In the genomic region with DNA sequence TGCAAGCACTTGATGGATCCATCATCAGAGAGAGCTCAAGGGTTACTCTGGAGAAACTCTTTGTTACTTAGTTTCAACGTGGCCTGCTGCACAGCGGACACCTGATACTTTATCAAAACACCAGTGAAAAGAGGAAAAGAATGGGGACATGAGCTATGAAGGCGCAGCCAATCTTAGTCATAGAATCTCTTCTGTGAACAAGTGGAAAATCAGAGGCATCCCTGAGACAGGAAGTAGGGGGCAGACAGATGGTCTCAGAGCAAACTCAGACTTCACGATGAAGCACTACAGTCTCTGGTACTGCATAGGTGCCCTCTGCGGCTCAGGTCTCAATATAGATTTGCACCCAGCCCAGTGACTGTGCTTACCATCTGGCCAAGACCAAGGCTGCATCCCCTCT, we compare ENCODE assay signal across 21 mouse cellular contexts. TPM values are rescaled to one million over a fixed set of nuclear protein-coding genes. Genes with fewer than 3 reads are reported as not detected.
DNase-seq lines count a peak whose midpoint lies in the region; ATAC-seq lines count a peak whose summit lies in the region.
"Had no signal": no experiment of that assay in that cellular context is flagged by ENCODE, and none has a peak within 500 bp of the region (broad histone marks: within the 10 kb centered on the region; RNA-seq: fewer than 3 reads in every experiment).

No protein-coding gene starts in this region.

- no peak overlapping the region for H3K9ac ChIP-seq in embryonic facial prominence, embryonic 11.5 days (replicated peaks; ENCODE audit: low read length)
- H3K9ac ChIP-seq: embryonic facial prominence, embryonic 13.5 days; hindbrain, embryonic 12.5 days; liver, embryonic 14.5 days; lung, embryonic 14.5 days; midbrain, embryonic 12.5 days; neural tube, embryonic 13.5 days had no signal

- H3K36me3 ChIP-seq in embryonic facial prominence, embryonic 11.5 days (replicated peaks; ENCODE audit: control insufficient read depth, insufficient read depth, low read depth, low read length), result no peaks in the 10 kb centered on the region
- no peaks in the 10 kb centered on the region for H3K36me3 ChIP-seq in embryonic facial prominence, embryonic 10.5 days (replicated peaks)
- H3K36me3 ChIP-seq: embryonic facial prominence, embryonic 13.5 days; forebrain, embryonic 10.5 days; hindbrain, embryonic 12.5 days; midbrain, embryonic 12.5 days; neural tube, embryonic 13.5 days had no signal

- no peak overlapping the region for H3K4me3 ChIP-seq in embryonic facial prominence, embryonic 11.5 days (ENCODE audit: low read depth, low read length)
- H3K4me3 ChIP-seq in embryonic facial prominence, embryonic 10.5 days, result no peak overlapping the region
- H3K4me3 ChIP-seq: embryonic facial prominence, embryonic 13.5 days; forebrain, embryonic 10.5 days; hindbrain, embryonic 12.5 days; midbrain, embryonic 12.5 days; neural tube, embryonic 13.5 days had no signal

- DNase-seq in embryonic facial prominence, embryonic 11.5 days (ENCODE audit: low spot score), result peak; percentile 27
- DNase-seq in embryonic facial prominence, embryonic 10.5 days (ENCODE audit: low spot score), result no peak
- peak; percentile 51 for DNase-seq in 416B (ENCODE audit: low read depth)
- DNase-seq in induced T-regulatory cell, adult 2 months (ENCODE audit: low read depth), result peak; percentile 21
- DNase-seq in thymus, postnatal 25 days, result peak; percentile 44
- DNase-seq in heart, postnatal 10 days, result no peak
- DNase-seq in layer of hippocampus, postnatal 25 days (ENCODE audit: extremely low spot score in 1 of 2, low spot score in 1 of 2), result no peak
- DNase-seq: cerebellum, adult 2 months; cerebellum, postnatal 14 days; kidney, adult 8-10 months; liver; lung, embryonic 14.5 days; lung, postnatal 14 days had no signal

- WGBS in embryonic facial prominence, embryonic 11.5 days, result 55% methylated on average over 5 of the region's 5 CpGs
- WGBS in embryonic facial prominence, embryonic 10.5 days, result 55% methylated on average over 5 of the region's 5 CpGs

- no peak overlapping the region for H3K4me2 ChIP-seq in embryonic facial prominence, embryonic 11.5 days (ENCODE audit: low read depth, low read length)
- H3K4me2 ChIP-seq: embryonic facial prominence, embryonic 13.5 days; hindbrain, embryonic 12.5 days; lung, embryonic 14.5 days; midbrain, embryonic 12.5 days; neural tube, embryonic 13.5 days had no signal

- H3K27me3 ChIP-seq in embryonic facial prominence, embryonic 11.5 days (ENCODE audit: control insufficient read depth, insufficient read depth, low read length), result no peaks in the 10 kb centered on the region
- no peaks in the 10 kb centered on the region for H3K27me3 ChIP-seq in embryonic facial prominence, embryonic 10.5 days (replicated peaks; ENCODE audit: low read depth, poor library complexity, severe bottlenecking)
- H3K27me3 ChIP-seq: embryonic facial prominence, embryonic 13.5 days; hindbrain, embryonic 12.5 days; midbrain, embryonic 12.5 days; neural tube, embryonic 13.5 days had no signal

- no peak overlapping the region for H3K27ac ChIP-seq in embryonic facial prominence, embryonic 11.5 days (replicated peaks; ENCODE audit: low read depth, low read length)
- no peak overlapping the region for H3K27ac ChIP-seq in embryonic facial prominence, embryonic 10.5 days (replicated peaks)
- H3K27ac ChIP-seq: embryonic facial prominence, embryonic 13.5 days; forebrain, embryonic 10.5 days; hindbrain, embryonic 12.5 days; hindbrain, postnatal 0 days; liver, embryonic 14.5 days; midbrain, embryonic 12.5 days; neural tube, embryonic 13.5 days had no signal

- ATAC-seq in embryonic facial prominence, embryonic 11.5 days (replicated peaks; ENCODE audit: insufficient number of reproducible peaks, low FRiP score, low TSS enrichment, low read depth), result no peak
- ATAC-seq: hindbrain, postnatal 0 days; intestine, embryonic 16.5 days had no signal

- no peaks in the 10 kb centered on the region for H3K4me1 ChIP-seq in embryonic facial prominence, embryonic 11.5 days (ENCODE audit: control insufficient read depth, insufficient read depth, low read length)
- H3K4me1 ChIP-seq in embryonic facial prominence, embryonic 10.5 days, result peaks cover 5% of the 10 kb centered on the region
- H3K4me1 ChIP-seq: hindbrain, embryonic 12.5 days; midbrain, embryonic 12.5 days; neural tube, embryonic 13.5 days had no signal

- no peaks in the 10 kb centered on the region for H3K9me3 ChIP-seq in embryonic facial prominence, embryonic 11.5 days (replicated peaks; ENCODE audit: control insufficient read depth, low read length)
- no peaks in the 10 kb centered on the region for H3K9me3 ChIP-seq in embryonic facial prominence, embryonic 10.5 days
- H3K9me3 ChIP-seq: embryonic facial prominence, embryonic 13.5 days; forebrain, embryonic 10.5 days; hindbrain, embryonic 12.5 days; midbrain, embryonic 12.5 days; neural tube, embryonic 13.5 days had no signal

- intact Hi-C loops in heart, postnatal 10 days (cut with DNase I), result no loop called here

RNA-seq across cellular contexts. Expression of gene Tfrc, which starts 14.0 kb away (rescaled TPM):
- polyA plus RNA-seq in embryonic facial prominence, embryonic 11.5 days (2014; fragmentation: Nextera tagmentation; extraction: Ambion mirVana), result 57.9 and 63.2 TPM in 2 replicates
- polyA plus RNA-seq in embryonic facial prominence, embryonic 10.5 days (2016; fragmentation: Nextera tagmentation; extraction: Ambion mirVana), result 50.0 and 61.5 TPM in 2 replicates
- total RNA-seq in heart, postnatal 10 days (2021), result 100 to 1,000 TPM; 180 to 317 TPM
- 10 to 100 TPM; 59.3 to 67.3 TPM for total RNA-seq in layer of hippocampus, postnatal 25 days (2021)

RNA-seq across cellular contexts. Expression of gene Tnk2, which starts 49.0 kb away (rescaled TPM):
- polyA plus RNA-seq in embryonic facial prominence, embryonic 11.5 days (2014; fragmentation: Nextera tagmentation; extraction: Ambion mirVana), result 5.3 and 5.8 TPM in 2 replicates
- polyA plus RNA-seq in embryonic facial prominence, embryonic 10.5 days (2016; fragmentation: Nextera tagmentation; extraction: Ambion mirVana), result 8.6 and 8.7 TPM in 2 replicates
- 10 to 100 TPM; 39.0 to 41.3 TPM for total RNA-seq in heart, postnatal 10 days (2021)
- total RNA-seq in layer of hippocampus, postnatal 25 days (2021), result 100 to 1,000 TPM; 163 to 165 TPM

Comparison
In these comparisons a context has a peak if more than half of its experiments do, and no peak if none do; other contexts are left out.
1. DNase-seq: peak in embryonic facial prominence, embryonic 11.5 days (single experiment), 416B (single experiment), induced T-regulatory cell, adult 2 months (single experiment) and thymus, postnatal 25 days (single experiment); none in embryonic facial prominence, embryonic 10.5 days (single experiment), heart, postnatal 10 days (0 of 2) and layer of hippocampus, postnatal 25 days (0 of 2).